In the genomic region with DNA sequence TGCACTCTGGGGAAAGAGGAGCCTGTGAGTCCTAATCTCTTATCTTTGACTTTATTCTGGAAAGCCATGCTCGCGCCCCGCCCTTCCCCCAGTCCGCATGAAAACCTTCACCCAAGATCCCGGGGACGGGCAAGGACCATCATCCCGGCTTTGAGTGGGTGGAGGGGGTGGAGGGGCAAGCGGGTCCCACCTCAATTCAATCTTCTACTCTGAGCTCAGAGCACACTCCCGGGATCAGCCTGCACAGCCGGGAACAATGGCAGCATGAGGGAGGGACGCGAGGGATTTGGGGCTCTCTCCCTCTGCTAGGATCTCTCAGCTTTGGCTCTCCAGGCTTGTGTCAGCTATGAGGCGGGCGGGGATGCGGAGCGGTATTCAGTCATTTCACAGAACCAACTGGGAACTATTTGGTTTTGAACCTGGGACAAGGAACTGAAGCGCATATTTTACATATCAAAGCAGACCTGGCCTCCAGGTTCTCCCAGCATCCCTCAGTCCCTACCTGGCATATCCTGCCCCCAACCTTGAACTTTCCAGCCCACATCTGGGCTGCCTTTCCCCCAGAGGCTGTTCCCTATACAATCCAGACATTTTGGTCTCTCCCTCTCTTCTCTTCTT, we compare ENCODE assay signal across 10 mouse cellular contexts.
DNase-seq lines count a peak whose midpoint lies in the region; ATAC-seq and TF ChIP-seq lines count a peak whose summit lies in the region.
"Had no signal": no experiment of that assay in that cellular context is flagged by ENCODE, and none has a peak within 500 bp of the region (broad histone marks: within the 10 kb centered on the region; RNA-seq: fewer than 3 reads in every experiment).

No protein-coding gene starts in this region.

- no peak for ATAC-seq in heart, embryonic 13.5 days (ENCODE audit: extremely low read depth, insufficient number of reproducible peaks, low FRiP score, low TSS enrichment)
- ATAC-seq in hindbrain, embryonic 11.5 days (ENCODE audit: low FRiP score): no peak
- ATAC-seq in midbrain, embryonic 14.5 days (ENCODE audit: low FRiP score, low TSS enrichment): no peak

- intact Hi-C loops in gastrocnemius, adult 2 months (cut with DNase I): no loop called here

- H3K27me3 ChIP-seq in heart, embryonic 13.5 days (replicated peaks): peaks cover 55% of the 10 kb centered on the region
- no peaks in the 10 kb centered on the region for H3K27me3 ChIP-seq in hindbrain, embryonic 11.5 days (ENCODE audit: control insufficient read depth, insufficient read depth, low read length)
- no peaks in the 10 kb centered on the region; the same call in 1 of the 2 replicates for H3K27me3 ChIP-seq in midbrain, embryonic 14.5 days (ENCODE audit: control insufficient read depth, insufficient read depth, low read length)

- WGBS in heart, embryonic 13.5 days: 1% methylated on average over 17 of the region's 17 CpGs
- 7% methylated on average over 17 of the region's 17 CpGs for WGBS in hindbrain, embryonic 11.5 days
- WGBS in midbrain, embryonic 14.5 days: 1% methylated on average over 17 of the region's 17 CpGs

- no peaks in the 10 kb centered on the region for H3K9me3 ChIP-seq in heart, embryonic 13.5 days
- H3K9me3 ChIP-seq in hindbrain, embryonic 11.5 days (ENCODE audit: control insufficient read depth, low read length): no peaks in the 10 kb centered on the region
- no peaks in the 10 kb centered on the region for H3K9me3 ChIP-seq in midbrain, embryonic 14.5 days (ENCODE audit: control insufficient read depth, low read length)

- peak overlapping the region; percentile 30 for H3K4me3 ChIP-seq in heart, embryonic 13.5 days
- H3K4me3 ChIP-seq in hindbrain, embryonic 11.5 days (ENCODE audit: low read depth, low read length): no peak overlapping the region
- no peak overlapping the region; the same call in 1 of the 2 replicates for H3K4me3 ChIP-seq in midbrain, embryonic 14.5 days (replicated peaks; ENCODE audit: low read depth, low read length)
- no peak overlapping the region for H3K4me3 ChIP-seq in gastrocnemius, adult 2 months
- H3K4me3 ChIP-seq: myocyte had no signal

- TF ChIP-seq CTCF in brain, embryonic 14.5 days (IDR thresholded peaks at IDR 0.05; ENCODE audit: borderline replicate concordance, extremely low read depth, insufficient read depth, insufficient read length): no peak
- TF ChIP-seq CTCF in gastrocnemius, adult 2 months (IDR thresholded peaks at IDR 0.05): no peak

- DNase-seq in heart, adult 8-10 months (ENCODE audit: low spot score): no peak
- DNase-seq in brain, embryonic 14.5 days (ENCODE audit: low read depth): peak; percentile 51
- peak; percentile 40 for DNase-seq in hindbrain, embryonic 11.5 days (ENCODE audit: low spot score)
- peak; percentile 64 for DNase-seq in midbrain, embryonic 14.5 days
- no peak for DNase-seq in urinary bladder, postnatal 10 days (ENCODE audit: low spot score)
- DNase-seq in gastrocnemius, adult 2 months: no peak
- DNase-seq in thymus, postnatal 36 days: no peak
- DNase-seq: gastrocnemius, postnatal 10 days had no signal

- H3K9ac ChIP-seq in heart, embryonic 13.5 days: no peak overlapping the region
- H3K9ac ChIP-seq in hindbrain, embryonic 11.5 days (ENCODE audit: low read depth, low read length): no peak overlapping the region
- H3K9ac ChIP-seq in midbrain, embryonic 14.5 days (replicated peaks; ENCODE audit: low read length): no peak overlapping the region; the same call in 1 of the 2 replicates

- H3K4me2 ChIP-seq in heart, embryonic 13.5 days: peak overlapping the region; percentile 56
- H3K4me2 ChIP-seq in hindbrain, embryonic 11.5 days (replicated peaks; ENCODE audit: low read depth, low read length): peak overlapping the region; percentile 33; the same call in 1 of the 2 replicates
- H3K4me2 ChIP-seq in midbrain, embryonic 14.5 days (ENCODE audit: low read length): peak overlapping the region; percentile 52

- TF ChIP-seq POLR2A in brain, embryonic 14.5 days (IDR thresholded peaks at IDR 0.05; ENCODE audit: borderline replicate concordance, extremely low read depth, insufficient read depth, insufficient read length, poor library complexity, severe bottlenecking): no peak

- no peak overlapping the region for H3K27ac ChIP-seq in heart, embryonic 13.5 days (replicated peaks)
- no peak overlapping the region for H3K27ac ChIP-seq in hindbrain, embryonic 11.5 days (ENCODE audit: low read depth, low read length)
- no peak overlapping the region for H3K27ac ChIP-seq in midbrain, embryonic 14.5 days (replicated peaks; ENCODE audit: low read depth, low read length)
- no peak overlapping the region for H3K27ac ChIP-seq in gastrocnemius, adult 2 months

- H3K36me3 ChIP-seq in heart, embryonic 13.5 days: no peaks in the 10 kb centered on the region
- H3K36me3 ChIP-seq in hindbrain, embryonic 11.5 days (ENCODE audit: control insufficient read depth, insufficient read depth, low read length): no peaks in the 10 kb centered on the region
- no peaks in the 10 kb centered on the region for H3K36me3 ChIP-seq in midbrain, embryonic 14.5 days (ENCODE audit: control insufficient read depth, insufficient read depth, low read length)

- no peaks in the 10 kb centered on the region for H3K4me1 ChIP-seq in heart, embryonic 13.5 days
- no peaks in the 10 kb centered on the region for H3K4me1 ChIP-seq in hindbrain, embryonic 11.5 days (replicated peaks; ENCODE audit: control insufficient read depth, insufficient read depth, low read length)
- 0 out of 2 replicates have a peak, but pooled peaks cover 3% of the 10 kb centered on the region for H3K4me1 ChIP-seq in midbrain, embryonic 14.5 days (ENCODE audit: control insufficient read depth, insufficient read depth, low read length)

Comparison
In these comparisons a context has a peak if more than half of its experiments do, and no peak if none do; other contexts are left out.
1. DNase-seq: peak in brain, embryonic 14.5 days (single experiment), hindbrain, embryonic 11.5 days (single experiment) and midbrain, embryonic 14.5 days (single experiment); none in heart, adult 8-10 months (single experiment), urinary bladder, postnatal 10 days (single experiment), gastrocnemius, adult 2 months (single experiment) and thymus, postnatal 36 days (0 of 2).
2. Peak in every context shown above with its lines, with median percentiles within 50 percentile points of each other: H3K4me2 ChIP-seq.